Mouse (Mus musculus) embryonic facial prominence, embryonic 11.5 days (tissue): ENCODE results near the gene Nt5c1a. TPM values are rescaled to one million over a fixed set of nuclear protein-coding genes. Genes with fewer than 3 reads are reported as not detected.
"Not testable (repeated sequence)": the region's sequence is repeated elsewhere in the genome, so short reads cannot be mapped to it uniquely, and the experiment has no call there.

ENCODE experiments used
- ATAC-seq: fragments of 200-750 bp; cut with Nextera tagmentation; replicated peaks from 2 replicates; pipeline ENCODE4 v1.8.0; 2017; ENCODE audit warnings: low read depth; ENCODE audit not compliant: insufficient number of reproducible peaks, low FRiP score, low TSS enrichment
- DNase-seq: peaks from one replicate; pipeline ENCODE4 v3.0.0-alpha.2; 2015; ENCODE audit warnings: low spot score
- H3K27ac ChIP-seq: fragments of 300-500 bp; sonication (generic); replicated peaks from 2 replicates; pipeline ENCODE4 v1.5.1; 2014; ENCODE audit warnings: mild to moderate bottlenecking, low read depth, low read length, control low read depth
- H3K27me3 ChIP-seq: fragments of 300-500 bp; sonication (generic); 2 replicates; pipeline ENCODE4 v1.6.1; 2014; ENCODE audit warnings: mild to moderate bottlenecking, low read length, moderate library complexity, mixed read lengths; ENCODE audit not compliant: control insufficient read depth, insufficient read depth
- H3K36me3 ChIP-seq: fragments of 300-500 bp; sonication (generic); replicated peaks from 2 replicates; pipeline ENCODE4 v1.6.1; 2014; ENCODE audit warnings: low read depth, mild to moderate bottlenecking, low read length, moderate library complexity, mixed read lengths; ENCODE audit not compliant: control insufficient read depth, insufficient read depth
- H3K4me1 ChIP-seq: fragments of 300-500 bp; sonication (generic); 2 replicates; pipeline ENCODE4 v1.6.1; 2014; ENCODE audit warnings: low read length, mixed read lengths; ENCODE audit not compliant: control insufficient read depth, insufficient read depth
- H3K4me2 ChIP-seq: fragments of 300-500 bp; sonication (generic); 2 replicates; pipeline ENCODE4 v1.6.1; 2014; ENCODE audit warnings: low read depth, mild to moderate bottlenecking, control low read depth, low read length, moderate library complexity
- H3K4me3 ChIP-seq: fragments of 300-500 bp; sonication (generic); 2 replicates; pipeline ENCODE4 v1.5.1; 2014; ENCODE audit warnings: low read depth, low read length, control low read depth
- H3K9ac ChIP-seq: fragments of 300-500 bp; sonication (generic); replicated peaks from 2 replicates; pipeline ENCODE4 v1.6.1; 2014; ENCODE audit warnings: mild to moderate bottlenecking, control low read depth, low read length
- H3K9me3 ChIP-seq: fragments of 300-500 bp; sonication (generic); replicated peaks from 2 replicates; pipeline ENCODE4 v1.6.1; 2016; ENCODE audit warnings: mild to moderate bottlenecking, low read length, inconsistent platforms, mixed read lengths; ENCODE audit not compliant: control insufficient read depth
- WGBS: fragments of 180-500 bp; shearing (Covaris S2); extraction: QIAGEN DNeasy Blood & Tissue Kit; methylation state at CpG from one replicate; pipeline ENCODE4 v1.1.7; 2014; 5-methylcytosine and 5-hydroxymethylcytosine counted together
- polyA plus RNA-seq: library from polyadenylated mRNA; unstranded; fragments of >200 nt; fragmentation: Nextera tagmentation; extraction: Ambion mirVana; gene quantifications from 2 replicates; pipeline ENCODE4 v1.2.1, GENCODE M21; 2014

The Nt5c1a gene
- not detected in 2 replicates for polyA plus RNA-seq

- H3K27ac ChIP-seq, result no peak within 1 kb of the TSS
- WGBS, result 1% methylated on average over 57 of the region's 58 CpGs
- H3K36me3 ChIP-seq, result no peaks in the 10 kb centered on the region
- peak within 1 kb of the TSS; percentile 75 for H3K4me2 ChIP-seq
- H3K4me3 ChIP-seq, result peak within 1 kb of the TSS; percentile 33
- no peak within 1 kb of the TSS; the same call in 1 of the 2 replicates for H3K9ac ChIP-seq
- 0 out of 2 replicates have a peak, but pooled peaks have one; percentile 44 for ATAC-seq
- no peaks in the 10 kb centered on the region; the same call in 1 of the 2 replicates for H3K4me1 ChIP-seq
- peaks cover 25% of the 10 kb centered on the region for H3K27me3 ChIP-seq
- no peaks in the 10 kb centered on the region for H3K9me3 ChIP-seq
- DNase-seq, result peak; percentile 47
These were observed at the start of gene Nt5c1a for GRCm38 (mm10) chr4:123201186-123202093. Gene Nt5c1a (plus strand): TSS chr4:123201504.

- ATAC-seq, result no peak
- Histone ChIP-seq H3K27me3 (no peaks in the 10 kb centered on the region), H3K27ac (no peak overlapping the region), H3K9ac (no peak overlapping the region), H3K4me3 (no peak overlapping the region), H3K4me2 (no peak overlapping the region), H3K4me1 (no peaks in the 10 kb centered on the region), H3K36me3 (no peaks in the 10 kb centered on the region), H3K9me3 (no peaks in the 10 kb centered on the region)
- DNase-seq, result no peak
- WGBS, result 72% methylated on average over 4 of the region's 4 CpGs
These were observed 49.3 kb upstream of the Nt5c1a start for GRCm38 (mm10) chr4:123152003-123152402.

- 66% methylated on average over 5 of the region's 5 CpGs for WGBS
- ATAC-seq, result no peak
These were observed 48.3 kb upstream of the Nt5c1a start for GRCm38 (mm10) chr4:123152976-123153375.

GRCm38 (mm10) chr4:123155004-123155403 is 46.3 kb upstream of the Nt5c1a start:
- ATAC-seq (no peak), DNase-seq (peak; percentile 72)
- WGBS, result 17% methylated on average over 4 of the region's 4 CpGs
- H3K36me3 ChIP-seq, result no peaks in the 10 kb centered on the region
- H3K27ac ChIP-seq, result no peak overlapping the region
- no peaks in the 10 kb centered on the region for H3K4me1 ChIP-seq
- no peaks in the 10 kb centered on the region for H3K27me3 ChIP-seq
- no peak overlapping the region for H3K9ac ChIP-seq
- no peaks in the 10 kb centered on the region for H3K9me3 ChIP-seq
- no peak overlapping the region for H3K4me2 ChIP-seq
- no peak overlapping the region for H3K4me3 ChIP-seq

More at GRCm38 (mm10) chr4:123152976-123153375, 48.3 kb upstream of the Nt5c1a start:
- Histone ChIP-seq H3K9ac (no peak overlapping the region), H3K27ac (no peak overlapping the region), H3K27me3 (no peaks in the 10 kb centered on the region), H3K4me2 (no peak overlapping the region), H3K4me3 (no peak overlapping the region), H3K4me1 (no peaks in the 10 kb centered on the region), H3K9me3 (no peaks in the 10 kb centered on the region), H3K36me3 (no peaks in the 10 kb centered on the region)
- DNase-seq, result no peak

GRCm38 (mm10) chr4:123155427-123155826 is 45.9 kb upstream of the Nt5c1a start:
- ATAC-seq, result no peak
- Histone ChIP-seq H3K9me3 (no peaks in the 10 kb centered on the region), H3K4me2 (no peak overlapping the region), H3K4me1 (no peaks in the 10 kb centered on the region), H3K4me3 (no peak overlapping the region), H3K27ac (no peak overlapping the region), H3K36me3 (no peaks in the 10 kb centered on the region), H3K9ac (no peak overlapping the region), H3K27me3 (no peaks in the 10 kb centered on the region)
- no peak for DNase-seq
- 61% methylated on average over 2 of the region's 2 CpGs for WGBS

DNA sequence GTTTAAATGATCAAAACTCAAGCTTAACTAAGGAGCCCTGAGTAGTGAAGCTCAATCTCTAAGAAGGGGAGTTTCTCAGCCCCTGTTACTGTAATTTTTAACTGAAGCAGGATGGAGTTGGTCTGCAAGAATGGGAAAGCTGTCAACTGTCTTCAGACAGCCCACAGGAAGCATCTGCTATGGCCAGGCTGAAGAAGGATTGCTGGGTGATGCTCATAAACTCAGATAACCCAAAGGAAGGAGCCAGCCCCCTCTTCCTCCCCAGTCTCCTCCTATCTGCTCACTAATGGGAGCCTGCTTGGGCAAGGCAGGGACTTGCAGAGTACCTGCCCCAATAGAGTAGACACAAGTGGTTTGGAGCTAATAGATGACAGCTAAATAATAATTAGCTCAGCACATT is 45.5 kb upstream of the Nt5c1a start:
- DNase-seq, result no peak
- Histone ChIP-seq H3K36me3 (no peaks in the 10 kb centered on the region), H3K27ac (no peak overlapping the region), H3K27me3 (no peaks in the 10 kb centered on the region), H3K9me3 (no peaks in the 10 kb centered on the region), H3K4me2 (no peak overlapping the region), H3K4me1 (no peaks in the 10 kb centered on the region), H3K9ac (no peak overlapping the region), H3K4me3 (no peak overlapping the region)
- no peak for ATAC-seq

DNA sequence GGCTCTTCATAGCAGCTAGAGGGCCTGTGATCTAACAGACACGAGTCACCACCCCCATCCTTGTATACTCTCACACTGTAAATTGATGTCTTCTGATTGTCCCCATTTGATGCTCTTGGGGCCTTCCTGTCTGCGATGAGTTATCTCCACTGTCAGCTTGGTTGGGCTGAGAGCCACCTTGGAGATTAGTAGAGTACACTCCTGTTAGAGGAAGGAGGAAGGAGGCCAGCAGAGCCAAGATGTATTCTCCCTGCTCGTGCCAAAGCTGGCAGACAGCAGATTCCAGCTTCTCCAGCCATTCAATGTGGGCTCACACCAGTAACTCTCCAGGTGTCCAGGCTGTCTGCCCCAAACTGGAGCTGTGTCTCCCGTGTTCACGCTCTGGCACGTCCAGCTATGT is 40.7 kb upstream of the Nt5c1a start:
- WGBS, result 80% methylated on average over 6 of the region's 6 CpGs
- ATAC-seq (no peak), DNase-seq (no peak)
- no peak overlapping the region for H3K4me2 ChIP-seq
- H3K9me3 ChIP-seq, result no peaks in the 10 kb centered on the region
- H3K36me3 ChIP-seq, result no peaks in the 10 kb centered on the region
- no peak overlapping the region for H3K4me3 ChIP-seq
- no peaks in the 10 kb centered on the region for H3K4me1 ChIP-seq
- H3K27me3 ChIP-seq, result peaks cover 3% of the 10 kb centered on the region; the same call in 1 of the 2 replicates
- H3K9ac ChIP-seq, result no peak overlapping the region
- H3K27ac ChIP-seq, result no peak overlapping the region

DNA sequence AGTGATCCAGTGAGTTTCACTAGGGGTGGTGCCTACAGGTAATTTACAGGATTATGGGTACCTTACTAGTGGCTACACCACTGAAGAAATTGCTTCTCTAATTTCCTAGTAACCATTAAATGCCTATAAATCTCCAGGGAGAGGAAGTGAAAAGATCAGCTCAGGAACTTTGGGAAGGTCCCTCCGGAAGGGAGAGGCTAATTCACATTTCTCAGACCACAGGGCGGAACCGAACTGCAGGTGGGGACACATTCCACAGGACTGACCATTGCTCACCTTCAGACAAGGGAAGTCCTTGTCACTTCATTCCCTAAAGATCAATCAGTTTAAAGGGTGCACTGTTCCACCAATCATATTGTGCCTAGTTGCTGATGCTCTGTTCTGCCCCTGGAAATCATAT is 40.1 kb upstream of the Nt5c1a start:
- not testable (repeated sequence) for DNase-seq, ATAC-seq, H3K9me3 ChIP-seq, H3K36me3 ChIP-seq, H3K27ac ChIP-seq, H3K4me3 ChIP-seq, H3K4me2 ChIP-seq, H3K27me3 ChIP-seq, H3K9ac ChIP-seq, H3K4me1 ChIP-seq
- WGBS, result 83% methylated on average over 3 of the region's 3 CpGs
